ENCODE assay signal across 8 mouse cellular contexts in the genomic region with DNA sequence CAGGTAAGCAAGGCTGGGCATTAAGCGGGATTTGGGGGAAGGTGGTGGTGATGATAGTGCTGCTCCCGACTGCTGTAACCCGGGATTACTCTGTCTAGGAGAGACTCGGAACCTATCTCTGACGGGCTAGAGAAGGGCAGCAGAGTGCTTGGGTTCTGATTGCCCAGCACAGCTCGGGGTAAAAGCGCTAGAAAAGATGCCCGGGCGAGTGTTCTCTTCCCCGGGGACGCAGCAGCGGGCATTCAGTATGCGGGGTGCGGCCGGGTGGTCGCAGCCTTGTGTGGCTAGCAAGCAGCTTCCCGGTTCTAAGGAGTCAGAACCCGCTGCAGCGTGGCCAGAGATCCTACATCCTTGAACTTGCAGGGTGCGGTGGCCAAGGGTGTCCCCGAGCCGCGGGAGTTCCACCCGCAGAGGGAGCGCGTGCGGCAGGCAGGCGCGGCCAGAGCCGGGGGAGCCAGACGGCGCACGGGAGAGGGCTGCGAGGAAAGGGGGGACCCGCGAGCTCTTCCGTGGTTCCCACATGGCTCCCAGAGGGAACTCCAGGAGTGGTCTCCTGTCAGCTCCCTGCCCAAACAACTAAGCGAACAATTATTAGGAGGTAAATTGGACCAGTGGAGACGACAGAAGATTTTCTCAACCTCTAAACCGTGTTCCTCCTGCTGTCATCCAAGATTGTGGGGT. TPM values are rescaled to one million over a fixed set of nuclear protein-coding genes. Genes with fewer than 3 reads are reported as not detected.
A peak's percentile ranks its signal among the peaks of the same experiment; 100 is the strongest.
DNase-seq lines count a peak whose midpoint lies in the region; ATAC-seq and TF ChIP-seq lines count a peak whose summit lies in the region.

No protein-coding gene starts in this region.

- no peaks in the 10 kb centered on the region for H3K36me3 ChIP-seq in kidney, embryonic 16.5 days (ENCODE audit: insufficient read depth, low read length)
- no peaks in the 10 kb centered on the region for H3K36me3 ChIP-seq in kidney, adult 2 months (ENCODE audit: control insufficient read depth, insufficient read depth, low read length)
- no peaks in the 10 kb centered on the region for H3K36me3 ChIP-seq in embryonic facial prominence, embryonic 11.5 days (replicated peaks; ENCODE audit: control insufficient read depth, insufficient read depth, low read depth, low read length)
- no peaks in the 10 kb centered on the region for H3K36me3 ChIP-seq in hindbrain, embryonic 16.5 days (ENCODE audit: control insufficient read depth, insufficient read depth, low read length)
- H3K36me3 ChIP-seq in midbrain, embryonic 12.5 days: no peaks in the 10 kb centered on the region

- WGBS in kidney, embryonic 16.5 days: under 1% methylated on average over 40 of the region's 40 CpGs
- WGBS in kidney, adult 2 months: under 1% methylated on average over 40 of the region's 40 CpGs
- WGBS in embryonic facial prominence, embryonic 11.5 days: under 1% methylated on average over 40 of the region's 40 CpGs
- under 1% methylated on average over 37 of the region's 40 CpGs for WGBS in hindbrain, embryonic 16.5 days
- under 1% methylated on average over 39 of the region's 40 CpGs for WGBS in midbrain, embryonic 12.5 days

- TF ChIP-seq POLR2A in kidney, adult 2 months (IDR thresholded peaks at IDR 0.05; ENCODE audit: low read depth, low read length): no peak

- ATAC-seq in kidney, embryonic 16.5 days (ENCODE audit: low FRiP score, low TSS enrichment): peak; percentile 66
- ATAC-seq in embryonic facial prominence, embryonic 11.5 days (replicated peaks; ENCODE audit: insufficient number of reproducible peaks, low FRiP score, low TSS enrichment, low read depth): peak; percentile 1; the same call in 1 of the 2 replicates
- peak; percentile 74 for ATAC-seq in hindbrain, embryonic 16.5 days
- peak; percentile 45; the same call in 1 of the 2 replicates for ATAC-seq in midbrain, embryonic 12.5 days (ENCODE audit: low FRiP score, low read depth)
- ATAC-seq in activated CD4-positive, CD25-positive, alpha-beta regulatory T cell, adult 4 months: no peak

- peaks cover 17% of the 10 kb centered on the region; the same call in 1 of the 2 replicates for H3K4me1 ChIP-seq in kidney, embryonic 16.5 days (ENCODE audit: insufficient read depth, low read length)
- H3K4me1 ChIP-seq in kidney, adult 2 months (ENCODE audit: control insufficient read depth, insufficient read depth, low read length): no peaks in the 10 kb centered on the region
- H3K4me1 ChIP-seq in embryonic facial prominence, embryonic 11.5 days (ENCODE audit: control insufficient read depth, insufficient read depth, low read length): peaks cover 2% of the 10 kb centered on the region; the same call in 1 of the 2 replicates
- peaks cover 4% of the 10 kb centered on the region for H3K4me1 ChIP-seq in hindbrain, embryonic 16.5 days (ENCODE audit: control insufficient read depth, insufficient read depth, low read depth, low read length)
- peaks cover 12% of the 10 kb centered on the region for H3K4me1 ChIP-seq in midbrain, embryonic 12.5 days

- H3K9ac ChIP-seq in kidney, embryonic 16.5 days (replicated peaks; ENCODE audit: low read length): peak overlapping the region; percentile 57
- H3K9ac ChIP-seq in embryonic facial prominence, embryonic 11.5 days (replicated peaks; ENCODE audit: low read length): peak overlapping the region; percentile 59
- H3K9ac ChIP-seq in hindbrain, embryonic 16.5 days (ENCODE audit: low read depth, low read length): peak overlapping the region; percentile 72
- H3K9ac ChIP-seq in midbrain, embryonic 12.5 days (replicated peaks): peak overlapping the region; percentile 56; the same call in 1 of the 2 replicates

- H3K27me3 ChIP-seq in kidney, embryonic 16.5 days (ENCODE audit: insufficient read depth, low read length): peaks cover 44% of the 10 kb centered on the region
- H3K27me3 ChIP-seq in kidney, adult 2 months (replicated peaks; ENCODE audit: control insufficient read depth, insufficient read depth, low read length): no peaks in the 10 kb centered on the region; the same call in 1 of the 2 replicates
- peaks cover 43% of the 10 kb centered on the region for H3K27me3 ChIP-seq in embryonic facial prominence, embryonic 11.5 days (ENCODE audit: control insufficient read depth, insufficient read depth, low read length)
- H3K27me3 ChIP-seq in hindbrain, embryonic 16.5 days (replicated peaks; ENCODE audit: control insufficient read depth, insufficient read depth, low read length): peaks cover 12% of the 10 kb centered on the region; the same call in 1 of the 2 replicates
- H3K27me3 ChIP-seq in midbrain, embryonic 12.5 days: peaks cover 89% of the 10 kb centered on the region

- H3K9me3 ChIP-seq in kidney, embryonic 16.5 days (ENCODE audit: low read length): no peaks in the 10 kb centered on the region
- H3K9me3 ChIP-seq in embryonic facial prominence, embryonic 11.5 days (replicated peaks; ENCODE audit: control insufficient read depth, low read length): no peaks in the 10 kb centered on the region
- no peaks in the 10 kb centered on the region for H3K9me3 ChIP-seq in hindbrain, embryonic 16.5 days (ENCODE audit: control insufficient read depth, low read length)
- H3K9me3 ChIP-seq in midbrain, embryonic 12.5 days: no peaks in the 10 kb centered on the region

- no peak overlapping the region for H3K27ac ChIP-seq in kidney, embryonic 16.5 days (ENCODE audit: low read length)
- H3K27ac ChIP-seq in kidney, adult 2 months (ENCODE audit: insufficient read depth, low read depth, low read length): no peak overlapping the region
- H3K27ac ChIP-seq in embryonic facial prominence, embryonic 11.5 days (replicated peaks; ENCODE audit: low read depth, low read length): no peak overlapping the region
- peak overlapping the region; percentile 52; the same call in 1 of the 2 replicates for H3K27ac ChIP-seq in hindbrain, embryonic 16.5 days (ENCODE audit: low read depth, low read length)
- no peak overlapping the region for H3K27ac ChIP-seq in midbrain, embryonic 12.5 days (replicated peaks)

- peak overlapping the region; percentile 93 for H3K4me2 ChIP-seq in kidney, embryonic 16.5 days (replicated peaks; ENCODE audit: low read depth, low read length)
- H3K4me2 ChIP-seq in embryonic facial prominence, embryonic 11.5 days (ENCODE audit: low read depth, low read length): peak overlapping the region; percentile 92
- H3K4me2 ChIP-seq in hindbrain, embryonic 16.5 days (ENCODE audit: low read length): peak overlapping the region; percentile 96
- peak overlapping the region; percentile 99 for H3K4me2 ChIP-seq in midbrain, embryonic 12.5 days (replicated peaks)

- no peak for DNase-seq in kidney, adult 2 months
- DNase-seq in embryonic facial prominence, embryonic 11.5 days (ENCODE audit: low spot score): no peak
- no peak for DNase-seq in spleen, postnatal 10 days (ENCODE audit: low spot score in 2 of 2)
- no peak for DNase-seq in urinary bladder, postnatal 4 days (ENCODE audit: low spot score in 2 of 2)

- H3K4me3 ChIP-seq in kidney, embryonic 16.5 days (ENCODE audit: low read length): peak overlapping the region; percentile 60
- no peak overlapping the region for H3K4me3 ChIP-seq in kidney, adult 2 months (ENCODE audit: insufficient read depth, low read depth, low read length)
- H3K4me3 ChIP-seq in embryonic facial prominence, embryonic 11.5 days (ENCODE audit: low read depth, low read length): peak overlapping the region; percentile 48
- H3K4me3 ChIP-seq in hindbrain, embryonic 16.5 days (ENCODE audit: low read length): peak overlapping the region; percentile 60
- H3K4me3 ChIP-seq in midbrain, embryonic 12.5 days: peak overlapping the region; percentile 57

- no peak for TF ChIP-seq CTCF in kidney, adult 2 months (conservative IDR thresholded peaks at IDR 0.05; ENCODE audit: insufficient read depth, insufficient read length, low read depth, low read length)

RNA-seq across cellular contexts. Expression of a gene that starts 0.9 kb away (rescaled TPM):
- 10.9 and 12.1 TPM in 2 replicates for polyA plus RNA-seq in kidney, embryonic 16.5 days (2015; fragmentation: Nextera tagmentation; extraction: Ambion mirVana)
- polyA plus RNA-seq in kidney, adult 2 months (2012; rRNA removed): not detected in 2 replicates
- 1.5 and 1.8 TPM in 2 replicates for polyA plus RNA-seq in embryonic facial prominence, embryonic 11.5 days (2014; fragmentation: Nextera tagmentation; extraction: Ambion mirVana)
- 36.0 and 38.2 TPM in 2 replicates for polyA plus RNA-seq in hindbrain, embryonic 16.5 days (2015; fragmentation: Nextera tagmentation; extraction: Ambion mirVana)
- polyA plus RNA-seq in midbrain, embryonic 12.5 days (2016; fragmentation: Nextera tagmentation; extraction: Ambion mirVana): 2.9 and 3.4 TPM in 2 replicates
- under 1 TPM in 1 of 2 experiments, not detected in 1; 0.05 TPM for polyA plus RNA-seq in activated CD4-positive, CD25-positive, alpha-beta regulatory T cell, adult 4 months (2017; shearing (Covaris generic))
